Mouse (Mus musculus) MEL (cell line): Measurements from ENCODE around the gene Cdt1. TPM values are rescaled to one million over a fixed set of nuclear protein-coding genes. Genes with fewer than 3 reads are reported as not detected.
"Not testable (repeated sequence)": the region's sequence is repeated elsewhere in the genome, so short reads cannot be mapped to it uniquely, and the experiment has no call there.

Source experiments
- DNase-seq: peaks from one replicate; pipeline ENCODE4 v3.0.0; 2011; ENCODE audit warnings: low read depth, low spot score
- H3K27ac ChIP-seq: 2 replicates; pipeline ENCODE4 v1.5.1; 2012; ENCODE audit warnings: low read depth, mild to moderate bottlenecking, control low read depth, low read length, moderate library complexity; ENCODE audit not compliant: control insufficient read depth
- H3K27me3 ChIP-seq, 2 experiments: fragments of 150-350 bp in 1 of 2; sonication (generic) in 1 of 2; 2 replicates each; pipeline ENCODE4 v1.6.1; 2012; ENCODE audit warnings: low read length in 2 of 2, mild to moderate bottlenecking in 2 of 2, improper control_type of control experiment in 1 of 2, moderate library complexity in 1 of 2; ENCODE audit not compliant: insufficient read depth in 2 of 2, control insufficient read depth in 1 of 2
- H3K36me3 ChIP-seq, 2 experiments: 2 replicates each; pipeline ENCODE4 v1.6.1; 2012 to 2014; ENCODE audit warnings: low read length in 2 of 2, improper control_type of control experiment in 1 of 2, inconsistent platforms in 1 of 2, mild to moderate bottlenecking in 1 of 2; ENCODE audit not compliant: insufficient read depth in 2 of 2, control insufficient read depth in 1 of 2
- H3K4me1 ChIP-seq, 2 experiments: fragments of 150-350 bp in 1 of 2; sonication (generic) in 1 of 2; 2 replicates each; pipeline ENCODE4 v1.6.1; 2012; ENCODE audit warnings: low read length in 2 of 2, improper control_type of control experiment in 1 of 2, mild to moderate bottlenecking in 1 of 2; ENCODE audit not compliant: insufficient read depth in 2 of 2, control insufficient read depth in 1 of 2
- H3K4me3 ChIP-seq, 2 experiments: fragments of 150-350 bp in 1 of 2; sonication (generic) in 1 of 2; 2 replicates each; pipeline ENCODE4 v1.5.1; 2012; ENCODE audit warnings: low read depth in 2 of 2, low read length in 2 of 2, mild to moderate bottlenecking in 2 of 2, moderate library complexity in 2 of 2, control low read depth in 1 of 2, improper control_type of control experiment in 1 of 2; ENCODE audit not compliant: control insufficient read depth in 1 of 2, insufficient read depth in 1 of 2
- H3K79me2 ChIP-seq: 2 replicates; pipeline ENCODE4 v1.6.1; 2012; ENCODE audit warnings: mild to moderate bottlenecking, low read length, moderate library complexity; ENCODE audit not compliant: control insufficient read depth, poor library complexity, insufficient read depth
- H3K9ac ChIP-seq: 2 replicates; pipeline ENCODE4 v1.6.1; 2012; ENCODE audit warnings: low read depth, mild to moderate bottlenecking, control low read depth, low read length, moderate library complexity; ENCODE audit not compliant: control insufficient read depth, poor library complexity, severe bottlenecking
- H3K9me3 ChIP-seq: fragments of 150-350 bp; sonication (generic); replicated peaks from 2 replicates; pipeline ENCODE4 v1.6.1; 2012; ENCODE audit warnings: mild to moderate bottlenecking, low read length, improper control_type of control experiment, moderate library complexity; ENCODE audit not compliant: insufficient read depth
- BHLHE40 ChIP-seq: IDR thresholded peaks from 2 replicates; pipeline ENCODE4 v1.6.1; 2012; ENCODE audit warnings: low read depth, mild to moderate bottlenecking, inconsistent platforms, low read length, improper control_type of control experiment, borderline replicate concordance
- CHD2 ChIP-seq: IDR thresholded peaks from 2 replicates; pipeline ENCODE4 v1.6.1; 2011; ENCODE audit warnings: low read length, improper control_type of control experiment
- ETS1 ChIP-seq: IDR thresholded peaks from 2 replicates; pipeline ENCODE4 v1.6.1; 2012; ENCODE audit warnings: low read depth, mild to moderate bottlenecking, inconsistent platforms, low read length, improper control_type of control experiment, moderate library complexity
- GATA1 ChIP-seq: IDR thresholded peaks from 2 replicates; pipeline ENCODE4 v1.6.1; 2011; ENCODE audit warnings: low read depth, low read length, improper control_type of control experiment
- POLR2A ChIP-seq, 2 experiments: IDR thresholded peaks; 2 replicates each; pipeline ENCODE4 v1.6.1; 2011 to 2012; ENCODE audit warnings: low read length in 2 of 2, mild to moderate bottlenecking in 2 of 2, control low read depth in 1 of 2, improper control_type of control experiment in 1 of 2, low read depth in 1 of 2, moderate library complexity in 1 of 2; ENCODE audit not compliant: control insufficient read depth in 1 of 2, insufficient read depth in 1 of 2, poor library complexity in 1 of 2
- POLR2AphosphoS2 ChIP-seq: IDR thresholded peaks from 2 replicates; pipeline ENCODE4 v1.6.1; 2011; ENCODE audit warnings: low read length, improper control_type of control experiment
- RCOR1 ChIP-seq: IDR thresholded peaks from 2 replicates; pipeline ENCODE4 v1.6.1; 2012; ENCODE audit warnings: low read depth, mild to moderate bottlenecking, inconsistent platforms, low read length, improper control_type of control experiment
- ZC3H11A ChIP-seq: IDR thresholded peaks from 2 replicates; pipeline ENCODE4 v1.6.1; 2012; ENCODE audit warnings: low read depth, mild to moderate bottlenecking, inconsistent platforms, low read length, improper control_type of control experiment
- polyA plus RNA-seq, 2 experiments: library from polyadenylated mRNA; stranded (reverse) in 1 of 2; unstranded in 1 of 2; fragments of >175 nt in 1 of 2; fragments of >200 nt in 1 of 2; gene quantifications; 2 replicates each; pipeline versions ENCODE4 v1.2.1 to v1.2.4; 2012; ENCODE audit warnings: low replicate concordance in 2 of 2, low read depth in 1 of 2; ENCODE audit not compliant: insufficient read length in 2 of 2, insufficient read depth in 1 of 2, missing spikeins in 1 of 2
- total RNA-seq: library from RNA; depleted of rRNA; stranded (reverse); fragments of 300-350 nt; gene quantifications from 2 replicates; pipeline ENCODE4 v1.2.3, GENCODE M21; 2012

Gene Cdt1
- total and polyA plus RNA-seq, 3 experiments = 74.6 to 84.5 TPM; not detected in 1

- peaks cover 4 to 17% of the 10 kb centered on the region in 2 experiments; a peak in 3 of 4 replicates for H3K4me1 ChIP-seq
These were observed 4.9 kb downstream of the Cdt1 start for GRCm38 (mm10) chr8:122572751-122573150.

DNA sequence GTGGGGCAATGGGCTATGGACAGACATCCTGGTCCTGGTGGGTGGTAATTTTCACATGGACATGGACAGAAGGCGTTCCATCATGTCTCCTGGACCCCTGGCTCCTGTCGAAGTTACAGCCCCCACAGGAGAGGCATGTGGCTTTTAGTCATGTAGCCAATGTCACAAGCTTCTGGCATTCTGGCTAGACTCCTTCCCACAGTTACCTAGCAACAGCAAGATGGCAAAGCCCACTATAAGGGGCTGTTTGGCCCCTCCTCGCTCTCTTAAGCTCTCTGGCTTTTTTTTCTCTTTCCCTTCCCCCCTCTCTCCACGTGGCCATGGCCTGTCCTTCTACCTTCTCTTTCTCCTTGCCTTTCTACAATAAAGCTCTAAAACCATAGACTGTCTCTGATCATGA is 5.4 kb downstream of the Cdt1 start:
- Histone ChIP-seq H3K4me1 (peaks cover 4 to 17% of the 10 kb centered on the region in 2 experiments; a peak in 3 of 4 replicates), H3K79me2 (peaks cover 32% of the 10 kb centered on the region), H3K36me3 (peaks cover 0 to 12% of the 10 kb centered on the region in 2 experiments; a peak in 2 of 4 replicates)
- H3K9me3 ChIP-seq, H3K27me3 ChIP-seq, H3K9ac ChIP-seq, H3K4me3 ChIP-seq, DNase-seq, H3K27ac ChIP-seq: not testable (repeated sequence)

More at GRCm38 (mm10) chr8:122572751-122573150, 4.9 kb downstream of the Cdt1 start:
- Histone ChIP-seq H3K27ac (no peak overlapping the region), H3K9ac (no peak overlapping the region), H3K9me3 (no peaks in the 10 kb centered on the region), H3K27me3 (no peaks in the 10 kb centered on the region), H3K79me2 (peaks cover 35% of the 10 kb centered on the region), H3K36me3 (peaks cover 0 to 12% of the 10 kb centered on the region in 2 experiments; a peak in 2 of 4 replicates), H3K4me3 (no peak overlapping the region)
- DNase-seq = no peak
- TF ChIP-seq POLR2A (IDR thresholded peaks at IDR 0.05; ENCODE audit: control insufficient read depth in 1 of 2, insufficient read depth in 1 of 2, low read depth in 1 of 2, low read length in 2 of 2, poor library complexity in 1 of 2) (0 out of 4 replicates have a peak, but pooled peaks of 1 of the 2 experiments have one; percentile 16), ZC3H11A (no peak)
- TF ChIP-seq, all 39 proteins: peak for 1

DNA sequence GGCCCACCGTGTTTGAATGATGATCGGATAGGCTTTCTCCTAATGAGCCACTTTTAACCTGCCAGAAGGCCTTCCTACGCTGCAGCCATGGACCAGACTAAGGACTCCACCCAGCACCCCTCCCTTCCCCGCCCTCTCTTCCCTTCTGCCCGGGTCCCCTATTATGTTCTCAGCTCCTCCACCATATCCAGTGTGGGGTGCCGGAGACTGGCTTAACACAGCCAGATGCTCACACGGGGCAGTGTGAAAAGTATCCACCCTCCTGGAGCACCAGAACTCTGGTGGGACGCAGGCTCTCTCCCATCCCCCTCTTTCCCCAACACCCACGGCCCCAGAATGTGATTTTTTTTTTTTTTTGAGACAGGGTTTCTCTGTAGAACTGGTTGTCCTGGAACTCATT is 5.8 kb downstream of the Cdt1 start:
- no peak overlapping the region for H3K9ac ChIP-seq
- no peaks in the 10 kb centered on the region for H3K27me3 ChIP-seq
- peak; percentile 26 for DNase-seq
- H3K9me3 ChIP-seq = no peaks in the 10 kb centered on the region
- peaks cover 29% of the 10 kb centered on the region for H3K79me2 ChIP-seq
- H3K4me1 ChIP-seq = peaks cover 4 to 17% of the 10 kb centered on the region in 2 experiments; a peak in 3 of 4 replicates
- H3K4me3 ChIP-seq = no peak overlapping the region
- H3K36me3 ChIP-seq = peaks cover 0 to 12% of the 10 kb centered on the region in 2 experiments; a peak in 2 of 4 replicates
- TF ChIP-seq POLR2AphosphoS2 (peak; percentile 18; the same call in 1 of the 2 replicates), CHD2 (no peak)
- H3K27ac ChIP-seq = no peak overlapping the region

GRCm38 (mm10) chr8:122574264-122574663 is 6.4 kb downstream of the Cdt1 start:
- Histone ChIP-seq H3K27me3 (no peaks in the 10 kb centered on the region), H3K36me3 (peaks cover 0 to 10% of the 10 kb centered on the region in 2 experiments; a peak in 2 of 4 replicates), H3K9ac (no peak overlapping the region), H3K79me2 (peaks cover 23% of the 10 kb centered on the region), H3K9me3 (no peaks in the 10 kb centered on the region), H3K4me3 (no peak overlapping the region), H3K27ac (0 out of 2 replicates have a peak overlapping the region, but pooled peaks have one; percentile 64), H3K4me1 (peaks cover 4 to 13% of the 10 kb centered on the region in 2 experiments; a peak in 3 of 4 replicates)
- DNase-seq = no peak
- TF ChIP-seq BHLHE40 (no peak), RCOR1 (no peak), GATA1 (0 out of 2 replicates have a peak, but pooled peaks have one; percentile 15), ETS1 (no peak)
